Mouse (Mus musculus) embryonic fibroblast, embryonic 13.5 days (primary cell): ENCODE data around the gene Zfp983.

ENCODE experiments used
- CTCF ChIP-seq: IDR thresholded peaks from 2 replicates; pipeline ENCODE4 v1.5.1; 2011; ENCODE audit warnings: mild to moderate bottlenecking, control low read depth, low read length, moderate library complexity, borderline replicate concordance; ENCODE audit not compliant: insufficient read depth
- POLR2A ChIP-seq: IDR thresholded peaks from 2 replicates; pipeline ENCODE4 v1.6.1; 2011; ENCODE audit warnings: low read depth, mild to moderate bottlenecking, control low read depth, low read length, moderate library complexity

DNA sequence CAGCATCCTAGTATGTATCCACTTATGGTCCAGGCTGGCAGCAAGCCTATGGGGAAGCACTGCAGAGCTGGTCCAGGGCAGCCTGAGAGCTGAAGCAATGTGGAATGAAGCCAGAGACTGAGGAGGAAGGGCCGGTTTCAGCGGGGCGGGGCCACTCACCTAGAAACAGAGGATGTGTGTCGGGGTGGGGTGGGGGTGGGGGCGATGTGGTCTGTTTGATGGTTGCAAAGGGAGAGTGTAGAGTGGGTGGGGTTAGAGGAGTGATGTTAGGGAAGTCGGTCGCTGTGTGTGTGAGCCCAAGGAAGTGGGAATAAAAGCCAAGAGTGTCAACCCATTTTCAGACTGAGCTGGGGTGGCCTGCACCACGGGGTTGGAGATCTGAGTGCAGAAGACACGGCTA is 33.1 kb upstream of the Zfp983 start:
- no peak for TF ChIP-seq CTCF
- no peak for TF ChIP-seq POLR2A
